Mouse (Mus musculus) left cerebral cortex, adult 2 months (tissue): ENCODE data around the gene Rps3a1. TPM values are rescaled to one million over a fixed set of nuclear protein-coding genes. Genes with fewer than 3 reads are reported as not detected.
"Not testable (repeated sequence)": the region's sequence is repeated elsewhere in the genome, so short reads cannot be mapped to it uniquely, and the experiment has no call there.

ENCODE experiments used
- DNase-seq, 2 experiments: peaks; one replicate each; pipeline ENCODE4 v3.0.0; 2021 to 2022; ENCODE audit warnings: low spot score in 2 of 2, mixed read lengths in 1 of 2; ENCODE audit errors: extremely low spot score in 1 of 2
- H3K27ac ChIP-seq: fragments of 200-600 bp; 2 replicates; pipeline ENCODE4 v1.8.1; 2022
- H3K4me3 ChIP-seq: fragments of 200-600 bp; 2 replicates; pipeline ENCODE4 v1.8.1; 2022
- CTCF ChIP-seq: fragments of 200-600 bp; IDR thresholded peaks from 2 replicates; pipeline ENCODE4 v1.8.1; 2022; ENCODE audit warnings: antibody characterized with exemption, mild to moderate bottlenecking, moderate library complexity
- intact Hi-C: fragments of 180-260 bp; cut with DNase I; formaldehyde crosslinking; loops from one replicate; pipeline ENCODE4 v1.15.1; 2025
- total RNA-seq, 2 experiments: library from RNA; stranded (reverse); gene quantifications; 2 replicates each; pipeline ENCODE4 v1.2.3; 2021

Rps3a1 gene
- total RNA-seq, 2 experiments from 2014 or later = 375 TPM

- Histone ChIP-seq H3K27ac (no peak overlapping the region), H3K4me3 (no peak overlapping the region)
- intact Hi-C loops = no loop called here
- no peak for DNase-seq
- TF ChIP-seq CTCF = no peak
These were observed 29.7 kb downstream of the Rps3a1 start for GRCm38 (mm10) chr3:86112766-86113165.

- intact Hi-C loops = no loop called here
- H3K4me3 ChIP-seq = no peak overlapping the region
- no peak for DNase-seq
- TF ChIP-seq CTCF = peak; percentile 35
- no peak overlapping the region for H3K27ac ChIP-seq
These were observed 32.4 kb downstream of the Rps3a1 start for GRCm38 (mm10) chr3:86110077-86110476.

GRCm38 (mm10) chr3:86109099-86109498 is 33.4 kb downstream of the Rps3a1 start:
- no peak for DNase-seq

GRCm38 (mm10) chr3:86108576-86108975 is 33.9 kb downstream of the Rps3a1 start:
- intact Hi-C loops = no loop called here
- no peak for DNase-seq
- no peak for TF ChIP-seq CTCF
- Histone ChIP-seq H3K27ac (no peak overlapping the region), H3K4me3 (no peak overlapping the region)

More at GRCm38 (mm10) chr3:86109099-86109498, 33.4 kb downstream of the Rps3a1 start:
- H3K27ac ChIP-seq = no peak overlapping the region
- intact Hi-C loops = no loop called here
- no peak overlapping the region for H3K4me3 ChIP-seq
- TF ChIP-seq CTCF = no peak

GRCm38 (mm10) chr3:86107637-86108539 is 34.6 kb downstream of the Rps3a1 start:
- DNase-seq = no peak
- Histone ChIP-seq H3K4me3 (no peak overlapping the region), H3K27ac (no peak overlapping the region)
- no peak for TF ChIP-seq CTCF
- intact Hi-C loops = no loop called here

- no peak overlapping the region for H3K4me3 ChIP-seq
- DNase-seq = no peak
- intact Hi-C loops = no loop called here
- no peak for TF ChIP-seq CTCF
- no peak overlapping the region for H3K27ac ChIP-seq
These were observed 36.3 kb downstream of the Rps3a1 start for GRCm38 (mm10) chr3:86106086-86106632.

GRCm38 (mm10) chr3:86104909-86105308 is 37.6 kb downstream of the Rps3a1 start:
- Histone ChIP-seq H3K27ac (no peak overlapping the region), H3K4me3 (no peak overlapping the region)
- DNase-seq = no peak
- TF ChIP-seq CTCF = no peak
- intact Hi-C loops = no loop called here

- H3K27ac ChIP-seq, H3K4me3 ChIP-seq, DNase-seq, intact Hi-C loops: not testable (repeated sequence)
These were observed 38.1 kb downstream of the Rps3a1 start for GRCm38 (mm10) chr3:86104433-86104832.

GRCm38 (mm10) chr3:86103449-86104291 is 38.8 kb downstream of the Rps3a1 start:
- intact Hi-C loops = no loop called here
- TF ChIP-seq CTCF = no peak
- Histone ChIP-seq H3K27ac (no peak overlapping the region), H3K4me3 (no peak overlapping the region)
- no peak for DNase-seq

GRCm38 (mm10) chr3:86101956-86102355 is 40.5 kb downstream of the Rps3a1 start:
- intact Hi-C loops = no loop called here
- no peak for DNase-seq
- Histone ChIP-seq H3K27ac (no peak overlapping the region), H3K4me3 (no peak overlapping the region)
- TF ChIP-seq CTCF = no peak

- no peak overlapping the region for H3K27ac ChIP-seq
- no peak for DNase-seq
- no peak overlapping the region for H3K4me3 ChIP-seq
- intact Hi-C loops = no loop called here
- no peak for TF ChIP-seq CTCF
These were observed 48.6 kb downstream of the Rps3a1 start for GRCm38 (mm10) chr3:86093907-86094306.
